Mouse (Mus musculus): Measurements from ENCODE around the gene Taf9b.
A peak's percentile ranks its signal among the peaks of the same experiment; 100 is the strongest.
"Not testable (repeated sequence)": the region's sequence is repeated elsewhere in the genome, so short reads cannot be mapped to it uniquely, and the experiment has no call there.

Gene Taf9b

DNA sequence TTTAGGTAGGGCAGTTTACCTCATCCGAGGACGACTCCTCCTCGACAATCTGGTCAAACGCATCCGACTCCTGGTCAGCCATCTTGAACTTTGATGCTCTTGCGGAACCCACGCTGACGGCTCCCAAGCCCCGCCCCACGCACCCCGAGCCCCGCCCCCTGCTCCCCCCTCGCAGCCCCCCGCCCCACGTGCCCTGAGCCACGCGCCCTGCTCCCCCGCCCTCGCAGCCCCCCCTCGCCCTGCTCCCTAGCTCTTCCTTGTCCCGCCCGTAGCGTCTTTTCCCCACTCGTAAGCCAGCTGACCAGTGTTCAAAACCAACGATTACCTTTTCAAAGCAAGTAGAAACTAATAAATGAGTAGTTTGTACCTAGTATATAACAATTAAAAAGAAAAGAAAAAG lies at the start of gene Taf9b:
Gene Taf9b, minus strand, starts transcription at position 101 of the 400 bp plus-strand sequence.
- DNase-seq, result no peak

DNA sequence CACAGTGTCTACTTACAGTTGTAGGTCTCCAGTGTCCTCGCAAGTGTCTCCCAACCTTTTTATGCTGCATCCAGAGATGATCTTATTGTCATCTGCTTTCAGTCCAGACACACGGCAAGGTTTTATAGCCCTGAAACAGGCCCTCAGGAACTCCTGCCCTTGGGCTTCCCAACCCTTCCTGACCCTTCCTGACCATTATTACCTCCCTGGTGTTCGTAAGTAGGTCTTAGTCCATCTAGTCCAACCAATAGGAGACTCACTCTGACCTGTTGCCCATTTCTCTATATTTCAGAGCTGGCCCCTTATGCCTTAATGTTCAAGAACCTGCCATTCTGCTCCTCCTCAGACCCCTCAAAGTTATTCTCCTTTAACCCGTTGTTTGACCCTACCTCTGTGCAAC lies 34.3 kb upstream of the Taf9b start, which contains the start of gene Fnd3c2:
Gene Fnd3c2, minus strand, starts transcription at position 101 of the 400 bp plus-strand sequence.
- no peak for DNase-seq

DNA sequence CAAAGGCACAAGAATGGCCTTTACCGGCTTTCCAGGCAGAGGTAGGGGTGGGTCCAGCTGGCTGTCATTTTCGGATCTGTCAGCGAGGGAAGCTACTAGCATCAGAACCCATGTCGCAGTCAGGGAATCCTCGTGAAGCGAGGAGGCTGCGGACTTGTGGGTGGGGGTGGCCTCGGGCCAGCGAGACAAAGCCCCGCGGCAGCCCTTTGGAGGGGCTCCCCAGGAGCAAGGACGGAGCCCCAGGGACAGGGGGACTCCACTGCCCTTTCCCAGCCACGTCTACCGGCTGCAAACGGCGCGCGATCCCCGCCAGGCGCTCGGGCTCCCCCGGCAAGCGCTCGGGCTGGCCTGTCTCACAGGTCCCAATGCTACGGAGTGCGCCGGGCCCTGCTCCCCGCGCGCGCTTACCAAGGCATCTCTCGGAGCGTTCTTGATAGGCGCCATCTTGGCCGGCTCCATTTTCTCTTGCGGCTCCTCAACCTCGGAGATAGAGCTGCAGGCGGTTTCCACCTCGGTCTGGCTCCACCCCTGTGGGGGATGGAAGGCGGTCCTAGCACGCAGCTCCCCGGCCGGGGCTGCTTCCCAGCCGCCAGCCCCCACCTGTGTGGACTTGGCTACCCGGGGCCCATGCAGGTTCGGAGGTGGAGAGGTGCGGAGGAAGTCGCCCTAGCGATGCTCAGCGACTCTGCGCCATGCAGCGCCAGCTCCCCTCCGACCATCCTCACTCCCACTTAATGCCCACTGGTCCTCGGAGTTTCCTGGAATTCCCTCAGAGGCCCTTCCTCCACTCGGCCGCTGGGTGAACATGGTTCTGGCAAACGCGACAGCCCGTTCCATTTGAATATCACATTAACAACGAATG lies 1.6 kb downstream of the Taf9b start:
- DNase-seq, result peak; percentile 75

DNA sequence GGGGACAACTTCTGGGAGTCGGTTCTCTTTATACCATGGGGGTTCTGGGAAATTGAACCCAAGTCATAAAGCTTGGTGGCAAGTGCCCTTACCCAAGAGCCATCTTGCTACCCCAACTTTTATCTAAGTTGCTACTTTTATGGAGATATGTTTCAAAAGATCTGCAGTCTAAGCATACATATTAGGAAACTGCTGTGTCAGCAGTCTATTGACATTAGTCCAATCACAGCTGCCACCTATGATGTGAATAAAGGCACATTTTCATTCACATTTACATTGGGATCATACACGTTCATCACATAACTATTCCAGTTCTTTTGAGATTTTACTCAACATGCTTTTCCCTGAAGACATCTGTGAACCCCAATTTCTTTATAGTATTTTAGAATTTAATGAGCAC lies 11.9 kb downstream of the Taf9b start:
- no peak for DNase-seq

DNA sequence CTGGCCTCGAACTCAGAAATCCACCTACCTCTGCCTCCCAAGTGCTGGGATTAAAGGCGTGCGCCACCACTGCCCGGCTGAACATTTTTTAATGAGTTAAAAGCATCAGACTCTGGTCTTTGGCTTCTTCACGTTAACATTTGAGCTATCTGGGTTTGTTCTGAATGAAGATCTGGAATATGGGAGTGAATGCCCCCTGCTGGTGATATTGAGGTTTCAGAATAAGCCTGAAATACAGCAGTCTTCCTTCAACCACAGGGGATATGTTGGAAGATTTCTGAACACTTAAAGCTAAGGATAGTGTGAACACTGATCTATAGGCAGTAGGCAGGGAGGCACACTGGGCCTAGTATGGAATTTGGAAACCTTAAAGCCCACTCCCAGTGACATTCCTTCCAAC lies 22.1 kb downstream of the Taf9b start:
- DNase-seq, result no peak

DNA sequence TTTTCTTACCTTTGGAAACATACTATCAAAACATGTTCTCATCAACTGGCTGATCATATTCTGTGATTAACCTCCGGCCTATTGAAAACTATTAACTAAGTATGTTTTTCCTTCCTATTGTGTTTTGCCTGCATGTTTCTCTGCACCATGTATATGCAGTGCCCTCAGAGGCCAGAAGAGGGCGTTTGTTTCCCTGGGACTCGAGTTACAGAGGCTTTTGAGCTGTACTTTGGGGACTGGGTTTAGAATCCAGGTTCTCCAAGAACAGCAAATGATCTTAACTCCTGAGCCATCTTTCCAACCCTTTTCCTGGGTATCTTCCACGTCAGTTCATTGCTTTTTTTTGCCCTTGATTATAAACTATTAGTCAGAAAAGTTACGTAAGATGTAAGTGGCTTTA lies 23.6 kb downstream of the Taf9b start:
- no peak for DNase-seq

DNA sequence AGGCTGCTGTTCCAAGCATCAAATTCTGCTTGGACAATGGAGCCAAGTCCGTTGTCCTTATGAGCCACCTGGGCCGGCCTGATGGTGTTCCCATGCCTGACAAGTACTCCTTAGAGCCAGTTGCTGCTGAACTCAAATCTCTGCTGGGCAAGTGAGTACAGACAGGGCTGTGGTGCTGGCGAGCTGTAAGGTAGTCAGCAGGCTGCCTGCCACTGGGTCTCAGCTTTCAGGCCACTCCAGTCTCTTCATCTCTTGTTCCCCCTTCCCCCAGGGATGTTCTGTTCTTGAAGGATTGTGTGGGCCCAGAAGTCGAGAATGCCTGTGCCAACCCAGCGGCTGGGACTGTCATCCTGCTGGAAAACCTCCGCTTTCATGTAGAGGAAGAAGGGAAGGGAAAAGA lies 26.6 kb downstream of the Taf9b start:
- DNase-seq, result not testable (repeated sequence)

DNA sequence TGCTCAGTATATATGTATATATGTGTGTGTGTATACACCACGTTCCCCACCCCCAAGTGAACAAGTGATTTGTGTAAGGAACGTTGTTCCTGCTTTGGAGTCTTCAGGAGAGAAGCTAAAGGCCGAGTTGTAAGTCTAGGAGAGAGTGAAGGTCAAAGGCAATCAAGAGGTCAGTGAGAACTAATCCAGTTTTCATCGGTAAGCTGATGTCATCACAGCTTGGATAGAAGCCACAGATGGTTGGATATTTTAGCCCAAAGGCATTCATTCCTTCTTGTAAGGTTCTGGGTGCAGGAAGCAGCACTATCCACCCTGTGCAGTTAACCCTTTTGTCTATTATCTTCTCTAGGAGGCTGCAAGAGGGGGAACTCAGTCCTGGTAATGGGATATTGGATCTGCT lies 30.9 kb downstream of the Taf9b start:
- DNase-seq, result no peak

DNA sequence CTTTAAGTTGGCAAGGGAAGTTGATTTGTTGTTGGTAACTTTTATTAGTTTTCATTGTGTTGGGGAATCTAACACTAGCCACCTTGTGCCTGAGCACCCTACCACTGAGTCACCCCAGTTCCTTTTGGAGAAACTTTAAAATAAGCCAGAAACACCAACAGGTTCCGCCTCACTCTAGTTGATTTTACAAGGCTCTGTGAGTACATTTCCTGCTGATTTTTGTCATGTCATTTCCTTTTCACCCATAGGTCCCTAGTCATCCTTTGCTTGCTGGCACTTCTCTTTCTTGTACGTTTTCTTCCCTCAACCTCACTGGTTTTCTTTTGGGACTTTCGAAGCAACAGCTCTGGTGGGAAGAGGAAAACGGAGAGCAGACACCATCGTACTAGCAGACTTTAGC lies 31.6 kb downstream of the Taf9b start:
- no peak for DNase-seq

DNA sequence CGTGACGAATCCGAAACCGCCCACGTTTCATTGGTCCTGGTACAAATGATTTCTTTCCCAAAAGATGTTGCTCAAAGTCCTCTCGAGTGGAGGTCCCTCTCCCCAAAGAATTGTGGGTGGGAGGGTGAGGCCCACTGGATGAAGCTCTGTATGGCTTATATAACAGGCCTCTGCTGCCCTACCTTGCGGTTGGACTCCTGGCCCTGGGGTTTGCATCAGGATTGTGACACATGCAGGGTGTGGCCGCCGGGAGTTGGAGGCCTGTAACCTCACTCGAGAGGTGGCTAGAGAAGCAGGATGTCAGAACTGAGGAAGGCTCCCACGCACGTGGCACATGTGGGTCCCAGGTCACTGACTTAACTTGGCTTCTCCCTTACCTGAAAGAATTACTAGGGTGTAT lies 33.2 kb downstream of the Taf9b start:
- no peak for DNase-seq

DNA sequence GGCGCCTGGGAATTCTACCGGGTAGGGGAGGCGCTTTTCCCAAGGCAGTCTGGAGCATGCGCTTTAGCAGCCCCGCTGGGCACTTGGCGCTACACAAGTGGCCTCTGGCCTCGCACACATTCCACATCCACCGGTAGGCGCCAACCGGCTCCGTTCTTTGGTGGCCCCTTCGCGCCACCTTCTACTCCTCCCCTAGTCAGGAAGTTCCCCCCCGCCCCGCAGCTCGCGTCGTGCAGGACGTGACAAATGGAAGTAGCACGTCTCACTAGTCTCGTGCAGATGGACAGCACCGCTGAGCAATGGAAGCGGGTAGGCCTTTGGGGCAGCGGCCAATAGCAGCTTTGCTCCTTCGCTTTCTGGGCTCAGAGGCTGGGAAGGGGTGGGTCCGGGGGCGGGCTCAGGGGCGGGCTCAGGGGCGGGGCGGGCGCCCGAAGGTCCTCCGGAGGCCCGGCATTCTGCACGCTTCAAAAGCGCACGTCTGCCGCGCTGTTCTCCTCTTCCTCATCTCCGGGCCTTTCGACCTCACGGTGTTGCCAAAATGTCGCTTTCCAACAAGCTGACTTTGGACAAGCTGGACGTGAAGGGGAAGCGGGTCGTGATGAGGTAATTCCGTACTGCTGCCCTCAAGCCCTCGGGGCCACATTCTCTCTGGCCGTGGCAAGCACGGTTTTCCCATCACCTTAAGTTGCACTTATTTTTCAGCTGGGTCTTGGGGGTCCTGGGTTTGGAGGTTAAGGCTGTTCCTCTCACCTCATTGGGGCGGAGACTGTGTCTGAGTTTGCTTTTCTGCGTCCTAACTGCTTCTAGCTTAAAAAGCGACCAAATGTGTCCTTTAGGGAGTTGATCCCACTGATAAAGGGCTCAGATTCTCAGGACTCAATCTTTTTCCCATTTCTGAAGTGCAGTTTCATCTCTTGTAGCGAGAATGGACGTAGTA lies 34.0 kb downstream of the Taf9b start, which contains the start of gene Pgk1:
Gene Pgk1, plus strand, starts transcription at position 388 of the 937 bp plus-strand sequence.
- DNase-seq, result peak; percentile 91

DNA sequence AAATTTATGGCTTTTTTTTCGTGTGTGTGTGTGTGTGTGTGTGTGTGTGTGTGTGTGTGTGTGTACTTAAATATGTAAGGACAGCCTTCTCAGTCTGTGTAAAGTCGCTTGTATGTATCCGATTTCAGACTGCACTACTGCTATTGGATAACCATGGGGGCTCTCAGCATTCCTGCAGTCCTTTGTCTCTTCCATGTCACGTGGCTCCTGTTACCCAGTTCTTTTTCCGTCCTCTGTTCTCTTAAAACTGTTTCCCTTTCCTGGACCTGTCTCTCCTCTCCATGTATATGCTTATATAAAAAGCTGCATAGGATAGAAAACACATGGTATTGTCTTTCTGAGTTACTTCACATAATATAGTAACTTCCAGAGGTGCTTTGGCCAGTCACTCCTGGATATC lies 35.3 kb downstream of the Taf9b start:
- no peak for DNase-seq

DNA sequence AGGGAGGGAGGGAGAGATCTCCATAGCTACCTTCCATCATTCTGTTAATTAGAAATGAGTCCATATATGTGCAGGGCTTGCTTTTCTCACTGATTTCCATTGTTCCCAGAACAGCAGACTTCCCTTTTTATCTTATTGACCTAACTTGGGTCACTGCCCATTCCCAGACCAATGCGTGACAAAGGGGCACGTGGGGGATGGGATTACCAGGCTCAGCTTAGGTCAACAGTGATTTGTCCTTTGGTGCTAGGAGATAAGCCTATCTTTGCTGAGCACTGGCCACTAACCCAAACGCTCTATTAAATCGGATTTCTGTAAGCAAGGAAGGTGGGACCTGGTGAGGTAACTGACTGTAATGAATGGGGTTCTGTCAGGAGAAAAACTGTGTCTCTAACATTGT lies 36.7 kb downstream of the Taf9b start:
- DNase-seq, result no peak

DNA sequence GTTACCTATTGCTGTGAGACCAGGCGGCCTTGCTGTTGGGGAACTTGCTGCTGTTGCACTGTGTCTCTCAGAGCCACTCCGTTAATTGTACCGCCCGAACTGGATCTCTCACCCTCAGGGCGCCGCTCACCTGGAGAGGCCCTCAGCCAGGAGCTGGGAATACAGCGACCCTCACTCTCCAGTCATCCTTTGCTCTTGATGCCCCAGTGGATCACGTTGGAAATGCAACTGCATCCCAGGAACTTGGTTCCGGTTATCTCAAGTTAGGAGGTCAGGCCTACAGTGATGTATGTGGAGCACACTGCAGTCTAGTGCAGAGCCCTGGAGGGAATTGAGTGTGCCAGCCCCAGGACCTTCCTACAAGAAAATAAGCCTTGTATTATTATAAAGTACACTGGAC lies 44.6 kb downstream of the Taf9b start:
- no peak for DNase-seq

DNA sequence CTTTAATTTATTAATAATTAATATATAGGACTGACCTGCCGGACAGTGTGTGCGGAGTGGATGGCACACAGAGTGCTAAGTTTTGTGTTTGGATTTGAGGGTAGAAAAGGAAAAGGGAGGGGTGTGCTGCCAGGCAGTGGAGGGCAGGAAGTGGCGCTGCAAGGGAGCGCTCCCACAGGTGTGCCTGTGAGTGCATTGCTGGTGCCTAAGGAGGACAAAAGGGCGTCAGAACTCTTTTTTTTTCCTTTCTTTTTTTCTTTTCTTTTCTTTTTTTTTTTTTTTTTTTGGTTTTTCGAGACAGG lies 49.2 kb downstream of the Taf9b start:
- no peak for DNase-seq

DNA sequence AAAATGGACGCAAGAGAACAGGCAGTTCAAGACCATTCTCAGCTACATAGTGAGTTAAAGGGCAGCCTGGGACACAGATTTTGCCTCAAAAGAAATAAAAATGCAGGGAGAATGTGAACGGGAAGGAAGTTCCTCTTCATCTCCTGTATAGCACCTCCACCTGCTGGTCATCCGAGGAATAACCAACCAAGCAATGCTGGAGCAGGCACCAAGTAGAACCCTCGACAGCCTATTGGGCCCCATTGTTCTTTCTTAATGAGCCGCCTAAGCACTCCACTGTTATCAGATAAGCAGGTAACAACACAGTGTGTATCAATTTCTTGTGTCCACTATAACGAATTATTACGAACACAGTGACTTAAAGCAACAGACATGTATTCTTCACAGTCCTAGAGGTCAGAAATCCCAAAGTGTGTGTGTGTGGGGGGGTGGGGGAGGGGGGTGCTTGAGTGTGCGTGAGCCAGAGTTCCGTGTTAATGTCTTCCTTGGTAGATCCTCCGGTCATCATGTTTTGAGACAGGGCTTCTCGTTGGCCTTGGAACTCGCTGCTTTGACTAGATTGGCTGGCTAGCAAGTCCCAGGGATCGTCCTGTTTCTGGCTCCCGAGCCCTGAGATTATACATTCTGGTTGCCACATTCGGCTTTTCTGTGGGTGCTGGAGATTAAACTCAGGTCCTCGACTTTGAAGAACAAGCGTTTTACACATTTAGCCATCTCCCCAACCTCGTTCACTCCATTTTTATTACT lies 49.7 kb downstream of the Taf9b start:
- peak; percentile 56 for DNase-seq

DNA sequence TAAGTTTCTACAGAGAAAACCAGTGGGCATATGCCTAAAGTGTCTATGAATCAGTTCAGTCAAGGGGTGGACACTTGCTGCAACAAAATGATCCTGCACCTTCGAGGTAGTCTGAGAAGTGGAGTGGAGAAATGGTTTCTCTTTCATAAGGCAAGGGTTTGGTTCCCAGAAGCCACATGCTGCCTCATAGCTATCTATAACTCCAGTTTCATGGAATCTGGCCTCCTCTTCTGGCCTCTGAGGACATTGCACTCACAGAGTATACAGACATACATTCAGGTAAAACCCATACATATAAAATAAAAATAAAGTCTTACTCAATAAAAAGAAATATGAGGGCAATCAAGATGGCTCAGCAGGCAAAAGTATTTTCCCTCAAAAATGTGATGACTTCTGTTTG lies 55.9 kb downstream of the Taf9b start:
- DNase-seq, result no peak

DNA sequence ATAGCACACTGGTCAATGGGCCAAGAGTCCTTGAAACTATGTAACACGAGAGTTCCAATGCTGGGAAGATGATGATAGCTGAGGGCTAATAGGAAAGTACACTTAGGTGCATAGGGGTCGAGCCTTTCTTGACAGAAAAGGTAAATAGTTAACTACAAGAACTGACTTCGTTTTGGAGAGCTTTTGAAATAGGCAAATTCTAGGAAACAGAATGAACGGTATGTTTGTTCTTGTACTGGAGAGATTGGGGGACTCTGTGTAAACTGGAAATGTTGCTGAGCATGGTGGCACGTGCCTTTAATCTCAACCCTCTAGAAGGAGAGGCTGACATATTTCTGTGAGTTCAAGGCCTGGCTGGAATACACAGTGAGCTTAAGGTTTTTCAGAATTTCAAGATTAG lies 56.4 kb downstream of the Taf9b start:
- DNase-seq, result no peak

DNA sequence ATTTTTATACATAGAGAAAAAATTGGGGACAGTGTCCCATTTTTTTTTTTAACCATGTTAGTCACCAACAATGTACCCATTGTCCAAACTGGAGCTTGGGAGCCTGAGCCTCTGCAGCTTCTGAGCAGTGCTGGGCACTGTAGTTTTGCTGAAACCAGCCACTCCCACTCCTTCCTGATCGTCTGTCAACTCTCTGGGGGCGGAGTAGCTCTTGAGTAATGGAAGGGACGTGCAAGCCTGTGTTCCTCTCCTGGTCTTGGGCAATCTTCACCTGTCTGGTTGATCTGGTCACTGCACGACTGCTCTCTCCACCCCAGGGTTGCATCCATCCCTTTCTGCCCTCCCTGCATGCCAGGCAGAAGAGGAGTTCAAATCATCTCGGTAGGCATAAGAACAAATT lies 57.0 kb downstream of the Taf9b start:
- no peak for DNase-seq

Measured in right cerebral cortex, postnatal 25 days (tissue).